Mouse (Mus musculus) CD8-positive naive resting alpha-beta T cell, adult 2 months (primary cell): Measurements from ENCODE around the gene Gm11627.
A peak's percentile ranks its signal among the peaks of the same experiment; 100 is the strongest.
"Not testable (repeated sequence)": the region's sequence is repeated elsewhere in the genome, so short reads cannot be mapped to it uniquely, and the experiment has no call there.

Source experiments
- DNase-seq, 2 experiments: peaks; one replicate each; pipeline ENCODE4 v3.0.0; 2022; ENCODE audit warnings: low read depth in 2 of 2, low spot score in 2 of 2

Gene Gm11627

DNA sequence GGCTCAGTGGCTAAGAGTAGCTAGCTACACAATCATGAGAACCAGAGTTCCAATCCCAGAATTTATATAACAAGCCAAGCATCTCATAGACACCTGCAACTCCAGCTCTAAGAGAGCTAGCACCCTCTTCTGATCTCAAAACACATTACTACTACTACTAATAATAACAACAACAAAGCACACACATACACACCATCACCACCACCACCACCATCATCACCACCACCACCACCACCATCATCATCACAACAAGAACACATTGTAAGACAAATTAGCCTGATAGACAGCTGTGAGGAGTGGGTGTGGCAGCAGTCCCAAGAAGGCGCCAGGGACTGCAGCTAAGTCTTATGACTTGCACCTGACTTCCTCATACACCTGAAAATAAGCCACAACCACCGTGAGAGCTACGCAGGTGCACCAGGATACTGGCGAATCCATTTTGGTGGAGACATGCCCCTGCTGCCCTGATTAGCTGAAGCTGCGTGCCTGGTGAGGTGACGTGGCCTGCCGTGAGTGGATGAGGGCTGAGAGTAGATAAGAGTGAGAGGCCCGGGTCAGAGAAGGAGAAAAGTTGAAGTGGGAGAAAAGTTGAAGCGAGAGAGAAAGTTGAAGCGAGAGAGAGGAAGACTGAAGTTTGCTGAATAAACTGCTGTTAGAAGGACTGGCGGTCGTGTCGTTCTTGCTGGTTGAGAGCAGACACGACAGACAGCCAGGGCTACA is 14.1 kb downstream of the Gm11627 start:
- DNase-seq = not testable (repeated sequence)

DNA sequence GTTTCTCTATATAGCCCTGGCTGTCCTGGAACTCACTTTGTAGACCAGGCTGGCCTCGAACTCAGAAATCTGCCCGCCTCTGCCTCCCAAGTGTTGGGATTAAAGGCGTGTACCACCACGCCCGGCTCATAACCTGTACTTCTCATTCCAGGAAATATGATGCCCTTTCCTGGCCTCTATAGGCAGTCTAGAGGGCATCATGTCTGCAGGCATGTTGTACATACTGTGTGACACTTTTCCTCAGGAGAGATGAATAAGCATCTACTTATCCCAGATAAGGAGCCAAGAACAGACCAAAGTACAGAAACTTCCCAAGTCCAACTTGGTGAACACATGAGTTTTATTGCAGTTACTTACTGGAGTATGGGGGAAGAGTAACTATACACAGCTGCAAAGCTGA is 20.6 kb downstream of the Gm11627 start:
- no peak for DNase-seq

- DNase-seq = no peak
These were observed 21.9 kb downstream of the Gm11627 start for GRCm38 (mm10) chr11:102557386-102557785.

DNA sequence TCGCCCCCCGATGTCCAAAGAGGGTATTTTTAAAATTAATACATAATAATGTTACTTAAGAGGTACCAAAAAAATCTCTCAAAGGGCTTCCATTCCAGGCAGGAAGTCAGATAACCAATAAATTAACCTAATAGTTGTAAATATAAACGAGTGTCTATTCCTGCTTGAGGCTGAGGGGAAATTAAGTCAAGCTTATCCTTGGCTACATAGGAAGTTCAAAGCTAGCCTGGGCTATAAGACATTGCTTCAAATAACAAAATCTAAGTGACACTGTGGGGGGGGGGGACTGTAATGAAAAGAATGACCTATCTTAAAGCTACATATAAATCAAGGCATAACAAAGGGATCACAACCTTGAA is 22.6 kb downstream of the Gm11627 start:
- no peak for DNase-seq

- peak; percentile 85 to 86 for DNase-seq
These were observed 23.1 kb downstream of the Gm11627 start, which contains the start of gene Gpatch8 for GRCm38 (mm10) chr11:102556031-102556715. TSS of gene Gpatch8 (minus strand) at chr11:102556392.

DNA sequence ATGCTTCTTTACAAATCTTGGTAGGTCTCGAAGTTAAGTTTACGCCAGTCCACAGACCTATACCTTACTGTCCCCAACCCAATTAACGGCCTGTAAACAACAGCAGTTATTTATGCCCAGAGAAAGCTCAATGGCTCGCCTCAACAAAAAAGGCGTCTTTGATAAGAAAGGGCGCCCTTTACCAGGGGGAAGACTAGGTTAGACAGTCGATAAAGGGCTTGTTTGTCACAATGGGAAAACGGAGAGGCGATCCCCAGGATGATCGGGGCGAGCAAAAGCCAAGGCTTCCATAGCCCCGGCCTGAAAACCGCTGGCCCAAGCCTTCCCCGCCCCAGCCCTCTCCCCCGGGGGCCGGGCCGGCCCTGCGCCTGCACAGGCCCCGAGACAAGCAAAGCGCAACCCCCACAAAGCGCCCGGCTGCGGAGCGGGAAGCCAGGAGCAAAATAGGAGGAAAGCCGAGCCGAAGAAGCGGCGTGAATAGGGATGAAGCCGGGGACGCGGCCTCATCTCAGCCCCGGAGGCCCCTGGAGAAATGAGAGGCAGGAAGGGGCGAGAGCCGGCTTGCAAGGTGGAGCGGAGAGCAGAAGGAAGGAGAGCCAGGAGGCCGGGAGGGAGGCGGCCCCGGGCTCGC is 23.7 kb downstream of the Gm11627 start:
- no peak for DNase-seq

DNA sequence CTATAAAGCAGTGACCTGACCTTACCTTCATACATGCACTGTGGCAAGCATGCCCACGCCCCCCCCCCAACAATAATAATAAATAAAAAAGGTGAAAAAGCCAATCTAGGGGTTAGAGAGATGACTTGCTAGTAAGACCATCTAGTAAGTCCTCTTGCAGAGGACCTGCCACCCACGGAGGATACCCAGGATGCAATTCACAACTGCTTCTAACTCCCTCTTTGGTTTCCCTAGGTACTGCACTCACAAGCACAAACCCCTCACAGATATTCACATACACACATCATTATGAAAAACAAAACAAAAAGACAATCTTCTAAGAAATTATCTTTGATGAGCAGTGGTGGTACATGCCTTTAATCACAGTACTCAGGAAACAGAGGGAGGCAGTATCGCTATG is 27.2 kb downstream of the Gm11627 start:
- no peak for DNase-seq

DNA sequence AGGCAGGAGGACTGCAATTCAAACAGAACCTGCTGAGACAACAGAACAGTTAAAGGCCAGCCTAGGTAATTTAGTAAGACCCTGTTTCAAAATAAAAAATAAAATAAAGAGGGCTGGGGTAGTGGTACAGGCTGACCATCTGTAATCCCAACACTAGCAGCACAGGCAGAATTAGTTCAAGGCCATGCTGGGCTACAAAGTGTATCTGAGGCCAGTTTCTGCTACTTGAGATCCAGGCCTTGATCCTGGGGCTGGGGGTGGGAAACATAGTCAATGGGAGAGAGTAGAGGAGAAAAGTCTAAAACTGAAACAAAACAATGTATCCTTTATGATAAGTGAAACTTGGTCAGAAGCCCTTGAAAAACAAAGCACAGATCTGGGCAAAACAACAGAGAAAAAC is 28.1 kb downstream of the Gm11627 start:
- DNase-seq = no peak

GRCm38 (mm10) chr11:102541471-102541870 is 37.8 kb downstream of the Gm11627 start:
- DNase-seq = no peak

DNA sequence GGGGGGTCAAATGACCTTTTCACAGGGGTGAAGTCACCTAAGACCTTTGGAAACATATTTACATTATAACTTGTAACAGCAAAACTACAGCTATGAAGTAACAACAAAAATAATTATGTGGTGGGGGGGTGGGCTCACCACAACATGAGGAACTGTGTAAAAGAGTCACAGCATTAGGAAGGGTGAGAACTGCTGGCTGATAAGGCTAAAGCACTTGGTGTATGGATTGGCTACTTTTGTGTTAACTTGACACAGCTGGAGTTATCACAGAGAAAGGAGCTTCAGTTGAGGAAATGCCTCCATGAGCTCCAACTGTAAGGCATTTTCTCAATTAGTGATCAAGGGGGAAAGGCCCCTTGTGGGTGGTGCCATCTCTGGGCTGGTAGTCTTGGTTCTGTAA is 39.0 kb downstream of the Gm11627 start:
- DNase-seq = not testable (repeated sequence)

DNA sequence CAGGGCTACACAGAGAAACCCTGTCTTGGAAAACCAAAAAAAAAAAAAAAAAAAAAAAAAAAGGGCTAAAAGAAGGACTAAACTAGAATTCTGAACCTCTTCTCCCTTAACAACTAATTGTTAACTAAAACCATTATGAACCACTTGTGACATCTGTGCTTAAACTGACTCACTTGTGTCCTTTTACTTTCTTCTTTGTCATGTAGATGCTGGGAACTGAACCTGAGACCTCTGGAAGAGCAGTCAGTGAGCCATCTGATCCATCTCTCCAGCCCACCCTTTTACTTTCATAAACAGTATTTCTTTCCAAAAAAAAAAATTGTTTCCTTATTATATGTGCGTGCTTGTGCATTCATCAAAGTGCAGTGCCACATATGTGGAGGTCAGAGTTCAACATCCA is 39.6 kb downstream of the Gm11627 start:
- no peak for DNase-seq

- no peak for DNase-seq
These were observed 43.1 kb downstream of the Gm11627 start for GRCm38 (mm10) chr11:102536210-102536609.

DNA sequence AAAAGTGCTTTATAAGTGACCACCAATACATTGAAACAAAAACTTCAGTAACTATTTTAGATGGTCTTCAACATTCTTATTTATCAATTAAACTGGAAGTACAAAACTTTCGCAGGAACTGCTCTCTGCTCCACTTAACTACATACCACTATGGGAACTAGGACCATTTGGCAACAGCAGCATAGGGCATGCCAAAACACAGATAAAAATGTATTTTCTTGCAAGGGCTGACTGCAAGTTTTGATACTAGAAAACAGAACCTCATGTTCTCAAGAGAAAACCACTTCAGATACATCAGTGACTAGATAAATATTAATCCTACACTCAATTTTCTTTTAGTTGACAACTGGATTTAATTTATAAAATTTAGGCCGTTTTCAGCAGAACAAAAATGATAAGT is 45.2 kb downstream of the Gm11627 start:
- no peak for DNase-seq

DNA sequence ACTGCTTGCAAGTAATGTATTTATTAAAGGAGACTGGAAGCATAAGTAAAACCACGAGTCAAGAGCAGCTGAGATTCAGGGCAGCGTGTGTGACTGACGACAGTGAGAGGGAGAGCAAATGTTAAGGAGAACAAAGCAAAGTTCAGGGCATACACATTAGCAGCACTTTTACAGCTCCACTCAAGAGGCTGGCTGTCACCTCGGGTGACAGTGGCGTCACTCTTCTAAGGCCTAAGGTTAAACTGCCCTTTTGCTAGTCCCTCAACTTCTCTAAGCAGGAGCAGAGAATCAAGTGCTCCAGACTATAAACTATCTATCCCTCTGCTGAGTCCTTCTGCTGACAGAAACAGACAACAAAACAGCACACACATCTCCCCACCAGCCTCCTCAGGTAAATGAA is 47.8 kb downstream of the Gm11627 start:
- DNase-seq = no peak
